Mouse (Mus musculus): ENCODE results near the gene Lbp. TPM values are rescaled to one million over a fixed set of nuclear protein-coding genes. Genes with fewer than 3 reads are reported as not detected.

Gene Lbp
- polyA plus RNA-seq, 1 experiment, result 8.8 TPM

DNA sequence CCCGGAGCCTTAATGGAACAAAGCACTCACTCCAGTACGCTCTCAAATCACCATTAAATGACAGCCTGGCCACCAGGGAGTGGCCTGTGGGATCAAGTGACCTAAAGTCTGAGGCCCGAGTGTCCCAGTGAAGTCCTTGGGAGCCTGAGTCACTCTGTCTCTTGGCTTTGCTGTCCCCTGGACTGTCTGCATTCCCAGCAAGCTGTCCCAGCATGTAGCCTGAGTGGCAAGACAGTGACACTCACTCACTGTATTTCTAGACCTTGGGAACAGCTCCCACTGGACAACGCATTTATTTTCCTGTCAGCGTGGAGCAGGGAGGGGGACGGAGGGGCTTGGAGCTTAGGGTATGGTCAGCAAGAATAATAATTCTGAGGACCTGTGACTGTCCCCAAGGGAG is 29.8 kb upstream of the Lbp start:
- Histone ChIP-seq H3K27me3 (replicated peaks) (peaks cover 62% of the 10 kb centered on the region), H3K4me3 (replicated peaks) (no peak overlapping the region), H3K4me1 (no peaks in the 10 kb centered on the region; the same call in 1 of the 2 replicates), H3K36me3 (replicated peaks; ENCODE audit: low read length) (no peaks in the 10 kb centered on the region), H3K9me3 (no peaks in the 10 kb centered on the region)
- TF ChIP-seq FLI1 (IDR thresholded peaks at IDR 0.05; ENCODE audit: low read length) (no peak), GATA1 (IDR thresholded peaks at IDR 0.05; ENCODE audit: borderline replicate concordance, low read length) (no peak)

GRCm38 (mm10) chr2:158276878-158277277 is 29.4 kb upstream of the Lbp start:
- Histone ChIP-seq H3K4me1 (no peaks in the 10 kb centered on the region; the same call in 1 of the 2 replicates), H3K27me3 (replicated peaks) (peaks cover 62% of the 10 kb centered on the region), H3K4me3 (replicated peaks) (no peak overlapping the region), H3K9me3 (no peaks in the 10 kb centered on the region), H3K36me3 (replicated peaks; ENCODE audit: low read length) (no peaks in the 10 kb centered on the region)
- TF ChIP-seq FLI1 (IDR thresholded peaks at IDR 0.05; ENCODE audit: low read length), result no peak
- TF ChIP-seq GATA1 (IDR thresholded peaks at IDR 0.05; ENCODE audit: borderline replicate concordance, low read length), result no peak

- Histone ChIP-seq H3K27me3 (replicated peaks) (peaks cover 59% of the 10 kb centered on the region), H3K9me3 (no peaks in the 10 kb centered on the region), H3K36me3 (replicated peaks; ENCODE audit: low read length) (no peaks in the 10 kb centered on the region), H3K4me3 (replicated peaks) (no peak overlapping the region), H3K4me1 (peaks cover 3% of the 10 kb centered on the region; the same call in 1 of the 2 replicates)
- TF ChIP-seq GATA1 (IDR thresholded peaks at IDR 0.05; ENCODE audit: borderline replicate concordance, low read length) (no peak), FLI1 (IDR thresholded peaks at IDR 0.05; ENCODE audit: low read length) (no peak)
Observed at GRCm38 (mm10) chr2:158279656-158280055, 26.6 kb upstream of the Lbp start.

DNA sequence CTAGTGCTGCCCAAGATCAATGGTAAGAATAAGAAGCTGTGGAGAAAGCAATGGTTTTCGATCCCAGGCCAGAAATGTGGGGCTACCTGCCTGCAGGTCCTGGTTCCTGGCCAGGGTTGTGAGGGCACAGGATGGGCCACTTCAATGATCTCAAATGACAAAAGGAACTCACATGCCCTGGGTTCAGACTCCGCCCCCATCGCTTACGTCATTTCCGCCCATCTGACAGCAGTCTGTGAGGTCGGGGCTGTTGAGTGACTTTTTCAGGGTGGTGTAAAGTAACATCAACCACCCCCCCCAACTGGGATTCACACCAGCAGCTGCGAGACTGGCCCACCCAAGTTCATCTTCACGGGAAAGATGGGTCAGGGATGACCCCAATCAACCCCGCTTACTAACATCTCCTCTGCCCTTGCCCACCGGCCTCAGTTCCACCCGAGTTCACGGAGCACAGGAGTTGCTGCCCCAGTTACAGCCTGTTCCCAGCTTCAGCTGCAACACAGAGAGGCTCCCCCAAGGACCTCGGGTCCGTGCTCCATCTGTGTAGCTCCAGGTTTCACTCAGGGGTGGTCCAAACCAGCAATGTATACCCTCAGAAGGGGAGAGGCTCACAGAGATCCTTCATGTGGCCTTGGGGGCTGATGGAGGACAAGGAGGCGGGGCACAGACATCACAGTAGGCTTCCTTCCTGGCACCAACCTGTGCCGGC is 24.6 kb upstream of the Lbp start:
- Histone ChIP-seq H3K4me3 (replicated peaks) (no peak overlapping the region), H3K27me3 (replicated peaks) (peaks cover 51% of the 10 kb centered on the region), H3K4me1 (peaks cover 5% of the 10 kb centered on the region; the same call in 1 of the 2 replicates), H3K9me3 (no peaks in the 10 kb centered on the region), H3K36me3 (replicated peaks; ENCODE audit: low read length) (no peaks in the 10 kb centered on the region)
- TF ChIP-seq FLI1 (IDR thresholded peaks at IDR 0.05; ENCODE audit: low read length) (no peak), GATA1 (IDR thresholded peaks at IDR 0.05; ENCODE audit: borderline replicate concordance, low read length) (no peak)

DNA sequence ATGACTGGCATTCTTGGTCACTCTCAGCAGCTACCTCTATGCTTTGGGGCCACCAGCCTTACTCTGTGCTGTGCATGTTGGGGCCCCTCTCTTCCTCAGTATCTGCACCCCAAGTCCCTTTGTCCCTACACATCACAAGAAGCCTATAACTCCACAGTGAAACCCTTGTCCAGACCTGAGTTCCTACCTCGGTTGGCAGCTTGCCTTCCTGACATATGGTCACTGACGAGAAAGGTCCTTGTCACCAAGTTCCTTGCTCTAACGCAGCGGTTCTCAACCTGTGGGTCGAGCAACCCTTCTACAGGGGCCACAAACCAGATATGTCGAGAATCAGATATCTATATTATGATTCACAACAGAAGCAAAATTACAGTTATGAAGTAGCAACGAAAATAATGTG is 23.2 kb upstream of the Lbp start:
- Histone ChIP-seq H3K27me3 (replicated peaks) (peaks cover 39% of the 10 kb centered on the region), H3K4me3 (replicated peaks) (no peak overlapping the region), H3K4me1 (peaks cover 5% of the 10 kb centered on the region; the same call in 1 of the 2 replicates), H3K36me3 (replicated peaks; ENCODE audit: low read length) (no peaks in the 10 kb centered on the region), H3K9me3 (no peaks in the 10 kb centered on the region)
- TF ChIP-seq FLI1 (IDR thresholded peaks at IDR 0.05; ENCODE audit: low read length), result no peak
- no peak for TF ChIP-seq GATA1 (IDR thresholded peaks at IDR 0.05; ENCODE audit: borderline replicate concordance, low read length)

DNA sequence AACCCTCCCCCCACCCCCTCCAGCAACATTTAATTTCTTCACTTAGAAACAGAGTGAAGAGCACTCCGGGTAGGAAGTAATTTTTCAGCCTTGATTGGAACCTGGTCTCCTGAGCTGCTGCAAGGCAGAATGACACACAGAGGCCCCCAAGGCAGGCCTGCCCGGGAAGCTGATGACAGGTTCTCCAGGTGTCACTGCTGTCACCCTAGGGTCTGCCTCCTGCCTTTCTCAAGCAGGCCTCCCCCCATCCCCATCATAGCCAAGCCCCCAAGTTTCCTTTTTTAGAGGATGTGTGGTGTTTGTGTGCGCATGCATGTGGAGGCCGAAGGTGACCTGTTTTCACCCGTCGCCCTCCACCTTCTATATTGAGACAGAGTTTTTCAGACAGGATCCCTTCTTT is 22.5 kb upstream of the Lbp start:
- no peak for TF ChIP-seq GATA1 (IDR thresholded peaks at IDR 0.05; ENCODE audit: borderline replicate concordance, low read length)
- no peak for TF ChIP-seq FLI1 (IDR thresholded peaks at IDR 0.05; ENCODE audit: low read length)
- no peaks in the 10 kb centered on the region for H3K36me3 ChIP-seq (replicated peaks; ENCODE audit: low read length)

DNA sequence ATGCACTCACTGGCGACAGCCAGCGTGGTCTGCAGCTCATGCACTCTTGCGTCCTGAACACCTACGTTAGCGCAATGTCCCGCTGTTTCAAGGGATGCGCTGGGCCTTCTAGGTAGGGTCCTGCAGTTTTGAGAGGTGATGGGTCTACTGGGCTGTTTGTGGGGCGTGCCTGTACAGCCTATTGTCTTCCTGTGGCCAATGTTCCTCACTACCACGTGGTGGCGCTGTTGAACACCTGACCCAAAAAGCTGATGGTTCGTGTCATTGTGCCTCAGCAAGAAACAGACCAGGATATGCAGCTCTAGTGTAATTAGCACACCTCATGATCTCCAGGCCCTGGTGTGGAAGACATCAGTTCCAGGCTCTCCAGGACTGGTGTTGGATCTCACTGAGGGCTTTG is 21.7 kb upstream of the Lbp start:
- Histone ChIP-seq H3K27me3 (replicated peaks) (peaks cover 34% of the 10 kb centered on the region), H3K4me1 (peaks cover 5% of the 10 kb centered on the region; the same call in 1 of the 2 replicates), H3K9me3 (no peaks in the 10 kb centered on the region), H3K4me3 (replicated peaks) (peak overlapping the region; percentile 51), H3K36me3 (replicated peaks; ENCODE audit: low read length) (no peaks in the 10 kb centered on the region)
- no peak for TF ChIP-seq GATA1 (IDR thresholded peaks at IDR 0.05; ENCODE audit: borderline replicate concordance, low read length)
- TF ChIP-seq FLI1 (IDR thresholded peaks at IDR 0.05; ENCODE audit: low read length), result no peak

More for the DNA sequence above, 22.5 kb upstream of the Lbp start:
- Histone ChIP-seq H3K4me1 (peaks cover 5% of the 10 kb centered on the region; the same call in 1 of the 2 replicates), H3K4me3 (replicated peaks) (no peak overlapping the region), H3K27me3 (replicated peaks) (peaks cover 38% of the 10 kb centered on the region), H3K9me3 (no peaks in the 10 kb centered on the region)

- H3K4me3 ChIP-seq (replicated peaks), result no peak overlapping the region
- TF ChIP-seq GATA1 (IDR thresholded peaks at IDR 0.05; ENCODE audit: borderline replicate concordance, low read length), result no peak
- TF ChIP-seq FLI1 (IDR thresholded peaks at IDR 0.05; ENCODE audit: low read length), result no peak
Observed at GRCm38 (mm10) chr2:158285655-158286054, 20.6 kb upstream of the Lbp start.

GRCm38 (mm10) chr2:158295700-158296099 is 10.6 kb upstream of the Lbp start:
- no peaks in the 10 kb centered on the region for H3K4me1 ChIP-seq
- H3K36me3 ChIP-seq (replicated peaks; ENCODE audit: low read length), result no peaks in the 10 kb centered on the region
- no peak overlapping the region for H3K4me3 ChIP-seq (replicated peaks)
- TF ChIP-seq FLI1 (IDR thresholded peaks at IDR 0.05; ENCODE audit: low read length) (no peak), GATA1 (IDR thresholded peaks at IDR 0.05; ENCODE audit: borderline replicate concordance, low read length) (no peak)
- no peaks in the 10 kb centered on the region for H3K9me3 ChIP-seq
- peaks cover 37% of the 10 kb centered on the region for H3K27me3 ChIP-seq (replicated peaks)

More at GRCm38 (mm10) chr2:158285655-158286054, 20.6 kb upstream of the Lbp start:
- Histone ChIP-seq H3K27me3 (replicated peaks) (peaks cover 31% of the 10 kb centered on the region), H3K4me1 (peaks cover 5% of the 10 kb centered on the region; the same call in 1 of the 2 replicates), H3K9me3 (no peaks in the 10 kb centered on the region), H3K36me3 (replicated peaks; ENCODE audit: low read length) (no peaks in the 10 kb centered on the region)

GRCm38 (mm10) chr2:158299203-158299602 is 7.1 kb upstream of the Lbp start:
- no peaks in the 10 kb centered on the region for H3K36me3 ChIP-seq (replicated peaks; ENCODE audit: low read length)
- H3K4me1 ChIP-seq, result no peaks in the 10 kb centered on the region
- TF ChIP-seq GATA1 (IDR thresholded peaks at IDR 0.05; ENCODE audit: borderline replicate concordance, low read length) (no peak), FLI1 (IDR thresholded peaks at IDR 0.05; ENCODE audit: low read length) (no peak)
- peaks cover 22% of the 10 kb centered on the region for H3K9me3 ChIP-seq
- H3K27me3 ChIP-seq (replicated peaks), result peaks cover 38% of the 10 kb centered on the region
- no peak overlapping the region for H3K4me3 ChIP-seq (replicated peaks)

All from megakaryocyte, embryonic 14.5 days (primary cell).